In genomic region chr3:51115921-51116320, GRCm38 (mm10) we compare ENCODE assay signal across 28 mouse cellular contexts.
"Had no signal": no experiment of that assay in that cellular context is flagged by ENCODE, and none has a peak within 500 bp of the region (broad histone marks: within the 10 kb centered on the region; RNA-seq: fewer than 3 reads in every experiment).

No protein-coding gene starts in this region.

- H3K27ac ChIP-seq: limb, embryonic 10.5 days; limb, embryonic 12.5 days; limb, embryonic 13.5 days; limb, embryonic 15.5 days; liver, embryonic 12.5 days; liver, embryonic 13.5 days; liver, embryonic 14.5 days; liver, embryonic 15.5 days; lung, embryonic 15.5 days; macrophage; midbrain, embryonic 10.5 days; midbrain, embryonic 12.5 days; midbrain, embryonic 13.5 days; midbrain, embryonic 15.5 days; neural tube, embryonic 12.5 days had no signal

- H3K4me3 ChIP-seq: limb, embryonic 10.5 days; limb, embryonic 12.5 days; limb, embryonic 13.5 days; limb, embryonic 15.5 days; liver, embryonic 12.5 days; liver, embryonic 13.5 days; liver, embryonic 15.5 days; lung, embryonic 15.5 days; megakaryocyte, embryonic 14.5 days; midbrain, embryonic 10.5 days; midbrain, embryonic 12.5 days; midbrain, embryonic 13.5 days; midbrain, embryonic 15.5 days; myocyte; neural tube, embryonic 12.5 days had no signal

- DNase-seq: left cerebral cortex, postnatal 4 days; liver; liver, embryonic 13.5 days; liver, postnatal 0 days; lung, adult 18-20 months; lung, adult 2 months; lung, embryonic 14.5 days; lung, postnatal 10 days; lung, postnatal 14 days; lung, postnatal 36 days; lung, postnatal 4 days; midbrain, embryonic 14.5 days had no signal
